Mouse (Mus musculus): ENCODE results near the gene Nek6.

DNA sequence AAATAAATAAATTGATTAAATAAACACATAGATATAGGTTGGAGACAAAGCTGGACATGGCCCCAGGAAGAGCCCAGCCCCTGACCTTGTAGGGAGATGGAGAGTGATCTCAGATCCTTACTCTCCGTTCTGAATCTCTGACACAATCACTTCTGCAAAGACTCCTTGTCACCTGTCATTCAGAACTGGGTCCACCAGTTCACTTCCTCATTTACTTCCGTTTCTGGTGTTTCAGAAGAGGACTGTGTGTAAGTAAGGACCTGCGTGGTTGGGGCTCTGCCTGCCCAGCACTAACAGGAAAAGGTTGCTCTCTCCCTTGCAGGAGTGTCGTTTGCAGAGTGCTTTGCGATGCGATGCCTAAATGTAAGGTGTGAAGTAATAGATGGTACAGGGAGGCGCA is 3.0 kb downstream of the Nek6 start:
- TF ChIP-seq CTCF (IDR thresholded peaks at IDR 0.05; ENCODE audit: insufficient read depth, low read length) (no peak), POLR2A (IDR thresholded peaks at IDR 0.05; ENCODE audit: borderline replicate concordance, extremely low read depth, low read depth, low read length) (no peak)
